Mouse (Mus musculus) C2C12 (cell line): ENCODE data around the gene Cpt1b. TPM values are rescaled to one million over a fixed set of nuclear protein-coding genes. Genes with fewer than 3 reads are reported as not detected.

Source experiments
- H3K27me3 ChIP-seq: one replicate; pipeline ENCODE4 v1.6.1; 2011; ENCODE audit not compliant: control insufficient read depth, insufficient read depth, insufficient read length
- H3K36me3 ChIP-seq: one replicate; pipeline ENCODE4 v1.6.1; 2011; ENCODE audit not compliant: control insufficient read depth, insufficient read depth
- H3K4me3 ChIP-seq: one replicate; pipeline ENCODE4 v1.5.1; 2011; ENCODE audit warnings: mild to moderate bottlenecking, control low read depth; ENCODE audit not compliant: poor library complexity, insufficient read depth, severe bottlenecking
- H3K79me2 ChIP-seq: one replicate; pipeline ENCODE4 v1.6.1; 2011; ENCODE audit not compliant: control insufficient read depth, insufficient read depth
- H3K79me3 ChIP-seq: one replicate; pipeline ENCODE4 v1.6.1; 2011; ENCODE audit warnings: low read depth, control low read depth
- H3ac ChIP-seq: one replicate; pipeline ENCODE3; 2011; ENCODE audit warnings: low read depth; ENCODE audit not compliant: control insufficient read depth, insufficient read length
- CEBPB ChIP-seq: IDR thresholded peaks from one replicate; pipeline ENCODE4 v1.6.1; 2011; ENCODE audit warnings: low read depth, mild to moderate bottlenecking, control low read depth, moderate library complexity
- CTCF ChIP-seq: IDR thresholded peaks from one replicate; pipeline ENCODE4 v1.5.1; 2011; ENCODE audit not compliant: control insufficient read depth, insufficient read depth, insufficient read length
- FOSL1 ChIP-seq: IDR thresholded peaks from one replicate; pipeline ENCODE4 v1.8.0; 2011; ENCODE audit warnings: mild to moderate bottlenecking, low read length; ENCODE audit not compliant: poor library complexity, insufficient read depth, severe bottlenecking
- MAX ChIP-seq: IDR thresholded peaks from one replicate; pipeline ENCODE4 v1.6.1; 2011; ENCODE audit warnings: mild to moderate bottlenecking, control low read depth
- MYOD1 ChIP-seq: IDR thresholded peaks from one replicate; pipeline ENCODE4 v1.6.1; 2011; ENCODE audit warnings: low read depth; ENCODE audit not compliant: control insufficient read depth, insufficient read length
- MYOG ChIP-seq: IDR thresholded peaks from one replicate; pipeline ENCODE4 v1.6.1; 2011; ENCODE audit not compliant: control insufficient read depth, insufficient read length; ENCODE audit errors: extremely low read depth
- USF1 ChIP-seq: IDR thresholded peaks from one replicate; pipeline ENCODE4 v1.6.1; 2011; ENCODE audit warnings: low read depth, mild to moderate bottlenecking, control low read depth, moderate library complexity
- polyA plus RNA-seq: library from polyadenylated mRNA; unstranded; fragments of >200 nt; fragmentation: generic; extraction: Trizol; gene quantifications from one replicate; pipeline ENCODE4 v1.2.1, GENCODE M21; 2012; ENCODE audit warnings: missing spikeins

The Cpt1b gene
- polyA plus RNA-seq, 1 experiment = 2.5 TPM

DNA sequence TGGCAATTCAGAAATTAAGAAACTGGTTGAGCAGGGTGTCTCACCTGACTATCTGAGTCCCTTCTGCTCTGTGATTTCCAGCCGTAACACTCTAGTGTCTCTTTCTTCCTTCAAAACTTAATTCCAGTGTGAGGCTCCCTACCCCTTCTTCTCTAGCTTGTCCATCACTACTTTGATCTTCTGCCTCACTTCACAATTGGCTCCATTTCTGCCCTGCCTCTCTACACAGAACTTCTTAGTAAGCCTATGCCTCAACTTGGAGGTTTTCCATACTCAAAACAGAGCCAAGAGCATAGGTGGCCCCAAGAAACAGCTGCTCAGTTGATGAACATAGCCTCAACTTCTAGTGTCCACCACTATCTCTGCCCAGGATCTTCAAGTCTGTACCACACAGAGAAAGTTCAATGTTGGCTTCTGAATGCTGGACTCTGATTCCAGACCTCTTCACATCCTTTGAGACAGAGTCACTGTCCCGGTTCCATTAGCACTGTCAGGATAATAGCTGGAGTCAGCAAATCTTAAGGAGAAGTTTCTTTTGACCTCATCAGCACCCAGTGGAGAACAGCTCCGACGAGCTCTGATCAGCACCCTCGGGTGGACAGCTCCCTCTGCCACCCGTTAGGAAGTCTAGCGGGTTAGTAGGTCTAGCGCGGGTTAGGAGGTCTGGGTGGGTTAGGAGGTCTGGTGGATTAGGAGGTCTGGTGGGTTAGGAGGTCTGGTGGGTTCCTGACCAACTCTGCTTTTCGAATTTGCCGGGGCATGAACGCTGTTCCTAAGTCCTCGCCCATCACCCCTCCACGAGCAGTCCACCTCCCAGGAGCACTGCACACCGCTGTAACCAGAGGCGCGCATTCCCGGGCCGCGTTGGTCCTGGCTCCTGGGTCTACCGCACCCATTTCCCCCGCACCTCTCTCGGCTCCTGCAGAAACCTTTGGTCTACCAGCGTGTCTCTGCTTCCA is 27.5 kb upstream of the Cpt1b start:
- H3ac ChIP-seq = no peak overlapping the region
- TF ChIP-seq CEBPB = no peak
- TF ChIP-seq FOSL1 = no peak
- peak; percentile 58 for TF ChIP-seq MAX
- TF ChIP-seq MYOD1 = no peak
- no peak overlapping the region for H3K4me3 ChIP-seq
- H3K79me2 ChIP-seq = no peaks in the 10 kb centered on the region
- H3K79me3 ChIP-seq = no peaks in the 10 kb centered on the region
- H3K36me3 ChIP-seq = no peaks in the 10 kb centered on the region
- peaks cover 72% of the 10 kb centered on the region for H3K27me3 ChIP-seq

GRCm38 (mm10) chr15:89442486-89443070 is 16.9 kb upstream of the Cpt1b start:
- no peaks in the 10 kb centered on the region for H3K79me3 ChIP-seq
- no peaks in the 10 kb centered on the region for H3K36me3 ChIP-seq
- H3K79me2 ChIP-seq = no peaks in the 10 kb centered on the region
- H3K4me3 ChIP-seq = no peak overlapping the region
- TF ChIP-seq USF1 (no peak), MYOG (no peak)
- H3K27me3 ChIP-seq = peaks cover 4% of the 10 kb centered on the region
- H3ac ChIP-seq = no peak overlapping the region

DNA sequence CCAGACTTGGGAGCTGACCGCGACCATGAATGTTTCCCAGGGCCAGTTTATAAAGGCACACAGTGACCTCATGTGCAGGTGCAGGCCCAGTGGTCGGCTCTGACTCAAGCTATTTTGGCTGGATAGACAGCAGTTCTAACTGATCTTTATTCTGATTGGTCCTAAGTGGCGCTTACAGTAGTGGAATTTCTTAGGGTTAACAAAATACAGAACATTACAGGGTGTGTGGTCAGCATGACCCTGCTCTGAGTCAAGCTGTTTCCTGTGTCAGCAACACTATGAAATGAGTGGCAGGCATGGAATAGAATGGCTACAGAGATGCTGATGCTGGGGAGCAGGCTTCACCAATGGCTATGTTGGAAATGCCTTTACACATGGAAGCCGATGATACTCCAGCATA is 10.2 kb upstream of the Cpt1b start:
- Histone ChIP-seq H3K36me3 (no peaks in the 10 kb centered on the region), H3K79me3 (no peaks in the 10 kb centered on the region), H3K79me2 (no peaks in the 10 kb centered on the region), H3K4me3 (no peak overlapping the region), H3K27me3 (no peaks in the 10 kb centered on the region), H3ac (no peak overlapping the region)
- TF ChIP-seq FOSL1 (peak; percentile 50), MAX (no peak), MYOD1 (peak; percentile 48), USF1 (no peak), CEBPB (peak; percentile 11)

DNA sequence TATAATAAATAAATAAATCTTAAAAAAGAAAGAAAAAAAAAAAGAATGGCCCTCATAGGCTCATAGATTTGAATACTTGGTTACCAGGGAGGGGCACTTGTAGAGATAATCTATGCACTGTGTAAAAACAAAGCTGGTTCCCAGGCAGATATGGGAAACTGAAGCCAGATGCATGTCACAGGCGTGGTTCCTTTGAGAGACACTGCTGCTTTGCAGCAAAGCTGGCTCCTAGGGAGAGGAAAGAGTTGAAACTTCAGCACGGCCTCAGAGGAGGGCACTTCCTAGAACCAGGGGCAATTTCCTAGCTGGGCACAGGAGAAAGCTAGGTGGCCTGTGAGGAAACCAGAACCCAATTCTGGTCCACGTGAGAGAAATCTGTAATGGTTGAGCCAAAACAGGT is 8.5 kb upstream of the Cpt1b start:
- TF ChIP-seq FOSL1 = no peak
- TF ChIP-seq MYOG = no peak
- no peak for TF ChIP-seq MYOD1
- no peak for TF ChIP-seq MAX
- no peak for TF ChIP-seq USF1
- TF ChIP-seq CEBPB = no peak
- TF ChIP-seq CTCF = no peak
- Histone ChIP-seq H3ac (no peak overlapping the region), H3K27me3 (no peaks in the 10 kb centered on the region), H3K4me3 (no peak overlapping the region), H3K36me3 (no peaks in the 10 kb centered on the region), H3K79me2 (peaks cover 3% of the 10 kb centered on the region), H3K79me3 (no peaks in the 10 kb centered on the region)

DNA sequence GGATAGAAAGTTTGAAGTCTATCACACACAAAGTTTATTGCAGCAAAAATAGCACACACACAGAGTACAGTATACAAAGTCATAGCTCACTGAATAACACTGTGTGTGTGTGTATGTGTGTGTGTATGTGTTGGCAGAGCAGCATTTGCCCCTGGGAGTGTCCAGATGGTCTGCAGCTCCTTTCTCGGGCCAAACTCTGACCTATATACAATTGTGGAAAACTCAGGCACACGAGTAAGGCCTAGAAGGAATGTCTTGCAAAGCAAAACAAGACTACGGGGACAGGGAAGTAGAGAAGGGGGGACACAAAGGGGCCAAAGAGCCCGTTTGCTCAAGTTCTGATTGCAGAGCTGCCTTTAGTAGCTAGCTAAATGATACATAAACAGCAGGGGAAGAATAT is 7.3 kb upstream of the Cpt1b start:
- peaks cover 9% of the 10 kb centered on the region for H3K79me3 ChIP-seq
- TF ChIP-seq CTCF (no peak), FOSL1 (no peak), CEBPB (no peak), MAX (no peak), MYOD1 (no peak)
- no peak overlapping the region for H3ac ChIP-seq

DNA sequence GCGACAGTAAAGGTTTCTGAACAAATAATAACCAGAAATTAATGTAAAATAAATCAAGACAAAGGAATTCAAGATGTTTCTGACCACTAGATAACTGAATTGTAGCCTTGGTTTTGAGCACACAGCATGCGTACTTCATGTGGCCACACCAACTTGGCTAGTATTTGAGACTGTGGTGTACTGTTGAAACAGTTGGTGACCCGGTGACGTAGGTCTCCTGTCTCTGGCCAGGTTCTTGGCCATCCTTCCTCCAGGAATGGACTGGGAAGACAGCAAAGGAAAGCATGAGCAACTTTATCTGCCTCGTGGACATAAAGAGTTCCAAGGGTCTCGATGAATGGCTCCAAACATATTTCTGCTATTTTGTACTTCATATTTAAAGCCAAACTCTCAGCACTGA is 6.1 kb upstream of the Cpt1b start:
- H3K79me2 ChIP-seq = peaks cover 17% of the 10 kb centered on the region
- no peaks in the 10 kb centered on the region for H3K27me3 ChIP-seq

More for the DNA sequence above, 7.3 kb upstream of the Cpt1b start:
- no peaks in the 10 kb centered on the region for H3K36me3 ChIP-seq
- H3K27me3 ChIP-seq = no peaks in the 10 kb centered on the region
- H3K79me2 ChIP-seq = peaks cover 15% of the 10 kb centered on the region
- H3K4me3 ChIP-seq = no peak overlapping the region

More for the DNA sequence above, 6.1 kb upstream of the Cpt1b start:
- Histone ChIP-seq H3K36me3 (peaks cover 1% of the 10 kb centered on the region), H3K4me3 (no peak overlapping the region), H3K79me3 (peaks cover 9% of the 10 kb centered on the region), H3ac (no peak overlapping the region)
- no peak for TF ChIP-seq CEBPB
- TF ChIP-seq MYOG = no peak
- TF ChIP-seq MYOD1 = no peak
- no peak for TF ChIP-seq MAX
- TF ChIP-seq FOSL1 = no peak
- TF ChIP-seq CTCF = no peak
- no peak for TF ChIP-seq USF1
